Mouse (Mus musculus) heart, embryonic 14.5 days (tissue): ENCODE data around the gene Cidec. TPM values are rescaled to one million over a fixed set of nuclear protein-coding genes. Genes with fewer than 3 reads are reported as not detected.
A peak's percentile ranks its signal among the peaks of the same experiment; 100 is the strongest.

Experiments
- ATAC-seq: fragments of 200-750 bp; cut with Nextera tagmentation; 2 replicates; pipeline ENCODE4 v1.8.0; 2017; ENCODE audit warnings: low read depth, moderate TSS enrichment; ENCODE audit not compliant: insufficient number of reproducible peaks, insufficient read depth, low FRiP score
- H3K27ac ChIP-seq, 2 experiments: fragments of 200-500 bp in 1 of 2; fragments of 300-500 bp in 1 of 2; sonication (generic) in 1 of 2; replicated peaks in 1 of 2; 2 replicates each; pipeline ENCODE4 v1.5.1; 2012 to 2014; ENCODE audit warnings: low read depth in 2 of 2, low read length in 2 of 2, control low read depth in 1 of 2, mild to moderate bottlenecking in 1 of 2, mixed read lengths in 1 of 2; ENCODE audit not compliant: control insufficient read depth in 1 of 2, insufficient read depth in 1 of 2
- H3K27me3 ChIP-seq: fragments of 300-500 bp; sonication (generic); 2 replicates; pipeline ENCODE4 v1.6.1; 2014; ENCODE audit warnings: mild to moderate bottlenecking, low read length, control low read depth; ENCODE audit not compliant: control insufficient read depth, insufficient read depth
- H3K36me3 ChIP-seq: fragments of 300-500 bp; sonication (generic); 2 replicates; pipeline ENCODE4 v1.6.1; 2014; ENCODE audit warnings: mild to moderate bottlenecking, control low read depth, low read length, mixed read lengths; ENCODE audit not compliant: control insufficient read depth, insufficient read depth
- H3K4me1 ChIP-seq, 2 experiments: fragments of 200-500 bp in 1 of 2; fragments of 300-500 bp in 1 of 2; sonication (generic) in 1 of 2; 2 replicates each; pipeline ENCODE4 v1.6.1; 2012 to 2014; ENCODE audit warnings: low read length in 2 of 2, control low read depth in 1 of 2, mixed read lengths in 1 of 2; ENCODE audit not compliant: control insufficient read depth in 2 of 2, insufficient read depth in 2 of 2
- H3K4me2 ChIP-seq: fragments of 300-500 bp; sonication (generic); 2 replicates; pipeline ENCODE4 v1.6.1; 2014; ENCODE audit warnings: mild to moderate bottlenecking, low read length
- H3K4me3 ChIP-seq, 2 experiments: fragments of 200-500 bp in 1 of 2; fragments of 300-500 bp in 1 of 2; sonication (generic) in 1 of 2; 2 replicates each; pipeline ENCODE4 v1.5.1; 2012 to 2014; ENCODE audit warnings: low read length in 2 of 2, mild to moderate bottlenecking in 2 of 2, control low read depth in 1 of 2, low read depth in 1 of 2, moderate library complexity in 1 of 2; ENCODE audit not compliant: control insufficient read depth in 1 of 2, insufficient read depth in 1 of 2
- H3K9ac ChIP-seq: fragments of 300-500 bp; sonication (generic); 2 replicates; pipeline ENCODE4 v1.6.1; 2014; ENCODE audit warnings: mild to moderate bottlenecking, low read length
- H3K9me3 ChIP-seq: fragments of 300-500 bp; sonication (generic); 2 replicates; pipeline ENCODE4 v1.6.1; 2016; ENCODE audit warnings: low read length, control low read depth; ENCODE audit not compliant: control insufficient read depth
- WGBS: fragments of 180-500 bp; shearing (Covaris S2); extraction: QIAGEN DNeasy Blood & Tissue Kit; methylation state at CpG from one replicate; pipeline ENCODE4 v1.1.7; 2014; 5-methylcytosine and 5-hydroxymethylcytosine counted together
- polyA plus RNA-seq: library from polyadenylated mRNA; unstranded; fragments of >200 nt; fragmentation: Nextera tagmentation; extraction: Ambion mirVana; gene quantifications from 2 replicates; pipeline ENCODE4 v1.2.1, GENCODE M21; 2014

Cidec gene
- polyA plus RNA-seq, 1 experiment from 2014 or later = not detected

DNA sequence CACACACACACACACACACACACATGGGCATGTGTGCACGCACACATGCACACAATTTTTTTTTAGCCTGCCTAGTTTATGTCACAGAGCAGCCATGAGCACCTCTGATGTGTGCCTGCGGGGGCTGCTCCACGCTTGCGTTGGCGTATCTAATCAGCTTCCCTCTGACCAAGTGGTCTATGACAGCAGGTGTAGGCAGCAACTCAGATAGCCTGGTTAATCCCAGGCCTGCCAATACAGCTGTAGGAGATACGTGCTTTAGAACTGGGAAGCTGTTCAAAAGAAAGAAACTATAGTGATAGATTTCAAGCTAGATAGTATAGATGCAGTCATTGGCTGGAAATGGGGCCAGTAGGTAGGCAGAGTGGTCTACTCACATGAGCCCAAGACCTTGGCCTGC is 38.2 kb upstream of the Cidec start:
- no peaks in the 10 kb centered on the region for H3K9me3 ChIP-seq
- H3K4me1 ChIP-seq = peaks cover 16 to 20% of the 10 kb centered on the region in 2 experiments
- H3K27ac ChIP-seq = no peak overlapping the region
- peaks cover 21% of the 10 kb centered on the region; the same call in 1 of the 2 replicates for H3K27me3 ChIP-seq
- no peak overlapping the region for H3K9ac ChIP-seq
- WGBS = 58% methylated on average over 6 of the region's 6 CpGs
- H3K4me2 ChIP-seq = no peak overlapping the region
- ATAC-seq = no peak
- H3K36me3 ChIP-seq = no peaks in the 10 kb centered on the region
- no peak overlapping the region for H3K4me3 ChIP-seq

DNA sequence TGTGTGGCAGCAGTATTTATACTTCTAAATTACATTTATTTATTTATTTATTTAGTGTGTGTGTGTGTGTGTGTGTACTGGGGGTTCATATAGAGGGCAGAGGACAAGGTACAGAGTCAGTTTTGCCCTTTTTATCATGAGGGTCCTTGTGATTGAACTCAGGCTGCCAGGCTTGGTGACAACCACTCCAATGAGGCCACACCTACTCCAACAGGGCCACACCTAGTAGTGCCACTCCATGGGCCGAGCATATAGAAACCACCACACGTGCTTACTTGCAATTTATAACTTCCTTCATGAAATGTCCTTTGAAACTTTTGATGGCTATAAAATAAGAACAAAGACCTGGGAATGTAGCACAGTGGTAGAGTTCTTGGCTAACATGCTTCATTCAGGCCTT is 37.7 kb upstream of the Cidec start:
- H3K27me3 ChIP-seq = peaks cover 21% of the 10 kb centered on the region; the same call in 1 of the 2 replicates
- H3K4me2 ChIP-seq = no peak overlapping the region
- no peaks in the 10 kb centered on the region for H3K9me3 ChIP-seq
- peaks cover 16 to 20% of the 10 kb centered on the region in 2 experiments for H3K4me1 ChIP-seq
- WGBS = 71% methylated on average over 2 of the region's 2 CpGs
- no peaks in the 10 kb centered on the region for H3K36me3 ChIP-seq
- no peak for ATAC-seq
- H3K4me3 ChIP-seq = no peak overlapping the region
- H3K27ac ChIP-seq = no peak overlapping the region
- H3K9ac ChIP-seq = no peak overlapping the region

DNA sequence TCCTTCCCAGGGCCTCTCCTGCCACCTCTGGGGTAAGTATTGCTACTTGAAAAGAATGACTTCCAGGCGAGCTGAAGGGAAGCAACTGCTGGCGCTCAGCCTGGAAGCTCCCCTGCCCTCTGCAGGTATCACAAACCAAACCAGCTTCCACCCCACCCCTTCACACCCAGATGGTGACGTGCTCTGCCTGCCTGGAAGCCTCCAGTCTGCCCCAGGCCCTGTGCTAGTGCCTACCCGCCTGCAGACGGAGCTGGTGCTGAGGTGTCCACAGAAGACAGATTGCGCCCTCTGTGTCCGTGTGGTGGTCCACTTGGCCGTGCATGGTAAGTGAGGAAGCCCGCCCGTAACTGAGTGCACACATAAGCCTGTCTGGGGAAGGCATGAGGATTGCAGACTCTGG is 36.5 kb upstream of the Cidec start:
- peaks cover 24% of the 10 kb centered on the region; the same call in 1 of the 2 replicates for H3K27me3 ChIP-seq
- no peaks in the 10 kb centered on the region for H3K9me3 ChIP-seq
- H3K27ac ChIP-seq = peak overlapping the region in 1 of 2 experiments; percentile 35; a peak in 1 of 4 replicates
- ATAC-seq = no peak
- H3K4me1 ChIP-seq = peaks cover 16 to 20% of the 10 kb centered on the region in 2 experiments
- H3K9ac ChIP-seq = no peak overlapping the region
- peak overlapping the region; percentile 69 for H3K4me2 ChIP-seq
- no peaks in the 10 kb centered on the region for H3K36me3 ChIP-seq
- WGBS = 59% methylated on average over 10 of the region's 10 CpGs
- H3K4me3 ChIP-seq = no peak overlapping the region

DNA sequence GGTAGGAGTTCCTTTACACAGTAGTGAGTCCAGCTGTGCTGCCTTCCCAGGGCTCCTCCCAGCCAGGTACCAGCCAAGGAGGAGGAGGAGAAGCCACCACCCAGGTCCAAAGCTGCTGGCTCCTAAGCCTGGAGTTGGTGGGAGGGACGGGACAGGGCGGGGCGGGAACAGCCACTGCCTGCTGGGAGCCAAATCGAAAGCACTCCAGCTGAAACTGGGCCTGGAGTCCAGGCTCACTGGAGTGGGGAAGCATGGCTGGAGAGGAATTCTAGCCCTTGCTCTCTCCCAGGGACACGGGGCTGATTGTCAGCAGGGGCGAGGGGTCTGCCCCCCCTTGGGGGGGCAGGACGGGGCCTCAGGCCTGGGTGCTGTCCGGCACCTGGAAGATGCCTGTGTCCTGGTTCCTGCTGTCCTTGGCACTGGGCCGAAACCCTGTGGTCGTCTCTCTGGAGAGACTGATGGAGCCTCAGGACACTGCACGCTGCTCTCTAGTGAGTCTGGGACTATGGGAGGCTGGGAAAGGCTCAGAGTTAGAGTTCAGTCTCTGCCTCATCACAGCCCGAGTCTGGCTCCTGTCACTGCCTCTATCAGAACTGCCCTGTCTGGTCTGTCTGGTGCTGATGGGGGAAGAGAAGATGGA is 35.9 kb upstream of the Cidec start, which contains the start of gene Il17rc:
TSS of gene Il17rc (plus strand) at position 131 of the 640 bp plus-strand sequence.
- ATAC-seq = no peak
- H3K9ac ChIP-seq = peak within 1 kb of the TSS; percentile 70

DNA sequence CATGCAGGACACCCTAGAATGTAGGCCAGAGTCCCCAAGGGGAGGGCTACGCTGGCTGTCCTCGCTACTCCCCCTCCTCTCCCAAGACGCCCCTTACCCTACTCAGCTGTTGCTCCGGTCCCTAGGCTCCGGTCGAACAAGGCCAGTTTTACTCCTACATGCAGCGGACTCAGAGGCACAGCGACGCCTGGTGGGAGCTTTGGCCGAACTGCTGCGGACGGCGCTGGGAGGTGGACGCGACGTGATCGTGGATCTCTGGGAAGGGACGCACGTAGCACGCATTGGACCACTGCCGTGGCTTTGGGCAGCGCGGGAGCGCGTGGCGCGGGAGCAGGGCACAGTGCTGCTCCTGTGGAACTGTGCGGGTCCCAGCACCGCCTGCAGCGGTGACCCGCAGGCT is 33.9 kb upstream of the Cidec start:
- Histone ChIP-seq H3K36me3 (no peaks in the 10 kb centered on the region), H3K9ac (peak overlapping the region; percentile 55), H3K9me3 (no peaks in the 10 kb centered on the region), H3K4me1 (peaks cover 16 to 20% of the 10 kb centered on the region in 2 experiments), H3K4me2 (peak overlapping the region; percentile 76), H3K27ac (no peak overlapping the region), H3K27me3 (peaks cover 21% of the 10 kb centered on the region; the same call in 1 of the 2 replicates), H3K4me3 (peak overlapping the region; percentile 42 to 45)
- no peak for ATAC-seq
- under 1% methylated on average over 29 of the region's 31 CpGs for whole genome bisulfite sequencing

More for the DNA sequence above, 35.9 kb upstream of the Cidec start, which contains the start of gene Il17rc:
- Histone ChIP-seq H3K36me3 (no peaks in the 10 kb centered on the region), H3K27me3 (peaks cover 23% of the 10 kb centered on the region; the same call in 1 of the 2 replicates), H3K4me2 (peak within 1 kb of the TSS; percentile 69), H3K4me1 (peaks cover 16 to 20% of the 10 kb centered on the region in 2 experiments), H3K4me3 (peak within 1 kb of the TSS; percentile 22 to 40), H3K27ac (peak within 1 kb of the TSS in 1 of 2 experiments; percentile 35; a peak in 1 of 4 replicates), H3K9me3 (no peaks in the 10 kb centered on the region)
- 11% methylated on average over 12 of the region's 12 CpGs for WGBS

DNA sequence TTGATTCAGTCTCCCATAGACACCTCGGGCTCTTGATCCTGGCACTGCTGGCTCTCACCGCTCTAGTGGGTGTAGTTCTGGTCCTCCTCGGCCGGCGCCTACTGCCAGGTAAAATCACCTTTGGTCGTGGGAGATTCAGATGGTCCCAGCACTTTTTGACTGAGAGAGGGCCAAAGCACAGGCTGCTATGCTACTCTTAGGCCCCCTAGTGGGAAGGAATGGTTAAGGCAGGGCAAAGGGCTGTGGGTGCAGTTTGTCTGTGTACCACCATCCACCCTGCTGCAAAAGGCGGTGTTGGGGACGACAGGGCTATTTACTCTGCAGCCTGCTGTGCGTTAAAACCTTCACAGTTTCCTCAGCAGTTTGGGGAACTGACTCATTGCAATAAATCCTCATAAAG is 33.5 kb upstream of the Cidec start:
- no peaks in the 10 kb centered on the region for H3K36me3 ChIP-seq
- H3K4me3 ChIP-seq = peak overlapping the region; percentile 42 to 45
- H3K9ac ChIP-seq = peak overlapping the region; percentile 55
- ATAC-seq = no peak
- H3K9me3 ChIP-seq = no peaks in the 10 kb centered on the region
- H3K27ac ChIP-seq = no peak overlapping the region
- H3K4me2 ChIP-seq = peak overlapping the region; percentile 76
- 9% methylated on average over 9 of the region's 9 CpGs for WGBS
- peaks cover 16 to 20% of the 10 kb centered on the region in 2 experiments for H3K4me1 ChIP-seq
- peaks cover 21% of the 10 kb centered on the region; the same call in 1 of the 2 replicates for H3K27me3 ChIP-seq

DNA sequence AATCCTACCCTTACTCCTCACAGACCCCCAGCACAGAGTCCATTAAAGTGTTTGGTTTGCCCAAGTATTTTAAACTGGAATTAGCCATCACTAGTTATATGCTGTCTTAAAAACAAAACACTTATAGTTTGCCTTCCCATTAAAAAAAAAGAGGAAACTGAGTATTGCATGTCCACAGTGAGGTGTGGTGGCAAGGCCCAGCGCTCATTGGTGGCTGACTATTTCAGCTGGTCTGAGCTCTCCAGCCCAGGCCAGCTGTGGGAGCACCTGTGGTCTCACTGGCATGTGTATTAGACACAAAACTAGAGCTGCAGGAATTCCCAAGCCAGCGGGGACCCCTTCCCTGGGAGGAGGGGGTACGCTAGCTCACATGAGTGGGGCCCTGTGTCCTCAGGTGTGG is 33.0 kb upstream of the Cidec start:
- no peaks in the 10 kb centered on the region for H3K36me3 ChIP-seq
- H3K9ac ChIP-seq = 0 out of 2 replicates have a peak overlapping the region, but pooled peaks have one; percentile 16
- H3K4me1 ChIP-seq = peaks cover 16 to 20% of the 10 kb centered on the region in 2 experiments
- no peak overlapping the region for H3K27ac ChIP-seq
- H3K27me3 ChIP-seq = peaks cover 21% of the 10 kb centered on the region; the same call in 1 of the 2 replicates
- no peak overlapping the region for H3K4me3 ChIP-seq
- H3K9me3 ChIP-seq = no peaks in the 10 kb centered on the region
- H3K4me2 ChIP-seq = no peak overlapping the region
- 57% methylated on average over 3 of the region's 3 CpGs for WGBS
- ATAC-seq = no peak
